Mouse (Mus musculus) liver, adult 2 months (tissue): ENCODE results near the gene Dars.

Experiments used
- CTCF ChIP-seq: fragments of 200-500 bp; IDR thresholded peaks from 2 replicates; pipeline ENCODE4 v1.5.1; 2011; ENCODE audit warnings: low read depth, low read length, control low read depth
- POLR2A ChIP-seq: fragments of 200-500 bp; IDR thresholded peaks from 2 replicates; pipeline ENCODE4 v1.6.1; 2011; ENCODE audit warnings: low read length, control low read depth; ENCODE audit not compliant: insufficient read depth; ENCODE audit errors: extremely low read depth

DNA sequence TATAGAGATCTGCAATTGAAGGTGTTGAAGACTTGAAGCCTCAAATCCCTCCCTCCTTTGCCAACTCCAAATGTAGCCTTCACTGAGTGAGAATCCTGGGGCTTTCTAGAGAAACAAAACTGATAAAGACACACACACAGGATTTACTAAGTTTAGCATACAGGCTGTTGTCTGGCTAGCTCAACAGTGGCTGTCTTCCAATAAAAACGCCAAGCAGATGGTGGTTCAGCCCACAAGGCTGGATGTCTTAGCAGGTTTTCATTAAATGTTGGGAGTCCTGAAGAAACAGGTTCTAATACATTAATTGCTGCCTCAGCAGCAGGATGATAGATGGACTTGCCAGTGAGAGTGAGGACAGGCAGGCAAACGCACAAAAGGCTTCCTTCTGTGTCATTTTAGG, 56.6 kb downstream of the Dars start:
- no peak for TF ChIP-seq POLR2A
- TF ChIP-seq CTCF: no peak
